Mouse (Mus musculus) G1E (cell line): Measurements from ENCODE around the gene Cntn6.

Experiments
- CTCF ChIP-seq: IDR thresholded peaks from 2 replicates; pipeline ENCODE4 v1.5.1; 2012; ENCODE audit warnings: low read depth, low read length, inconsistent platforms, mixed read lengths
- GATA1 ChIP-seq: IDR thresholded peaks from 2 replicates; pipeline ENCODE4 v1.6.1; 2012; ENCODE audit warnings: borderline replicate concordance, low read length, inconsistent platforms, mixed read lengths
- GATA2 ChIP-seq: IDR thresholded peaks from 2 replicates; pipeline ENCODE4 v1.6.1; 2012; ENCODE audit warnings: low read depth, low read length, inconsistent platforms, borderline replicate concordance
- TAL1 ChIP-seq: conservative IDR thresholded peaks from 2 replicates; pipeline ENCODE4 v1.6.1; 2012; ENCODE audit warnings: low read depth, low read length, inconsistent platforms, mixed read lengths

DNA sequence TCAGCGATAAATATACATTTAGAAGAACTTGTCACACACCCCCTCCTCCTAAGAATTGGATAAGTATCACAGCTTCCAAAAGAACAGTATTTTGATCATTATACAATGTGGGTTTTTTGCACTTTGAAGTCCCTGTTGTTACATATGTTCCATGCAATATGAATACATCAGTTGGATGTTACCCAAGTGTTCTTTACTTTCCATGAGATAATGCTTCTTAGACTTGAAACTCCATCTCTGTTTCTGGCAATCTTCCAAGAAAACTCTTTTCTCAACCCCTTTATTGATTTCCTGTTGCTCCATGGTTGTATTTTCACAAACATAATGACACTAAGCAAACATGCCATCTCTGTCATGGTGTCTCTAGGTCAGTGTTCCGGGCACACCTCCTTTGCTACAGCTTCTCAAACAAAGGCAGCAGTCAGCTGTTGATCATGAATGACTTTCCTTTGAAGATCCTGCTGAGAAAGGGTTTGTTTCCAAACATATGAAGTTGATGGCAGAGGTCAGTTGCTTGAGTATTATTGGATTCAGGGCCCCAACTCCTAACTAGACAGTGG, 108.3 kb downstream of the Cntn6 start:
- TF ChIP-seq CTCF (no peak), TAL1 (no peak), GATA2 (no peak), GATA1 (no peak)
